Mouse (Mus musculus) embryonic facial prominence, embryonic 10.5 days (tissue): ENCODE data around the gene Tmem30b. TPM values are rescaled to one million over a fixed set of nuclear protein-coding genes. Genes with fewer than 3 reads are reported as not detected.
A peak's percentile ranks its signal among the peaks of the same experiment; 100 is the strongest.
"Not testable (repeated sequence)": the region's sequence is repeated elsewhere in the genome, so short reads cannot be mapped to it uniquely, and the experiment has no call there.

Experiments used
- DNase-seq: peaks from one replicate; pipeline ENCODE4 v3.0.0-alpha.2; 2017; ENCODE audit warnings: low spot score
- H3K27ac ChIP-seq: fragments of 300-500 bp; sonication (generic); replicated peaks from 2 replicates; pipeline ENCODE4 v1.5.1; 2016; ENCODE audit warnings: mild to moderate bottlenecking
- H3K27me3 ChIP-seq: fragments of 300-500 bp; sonication (generic); replicated peaks from 2 replicates; pipeline ENCODE4 v1.6.1; 2016; ENCODE audit warnings: low read depth, mild to moderate bottlenecking; ENCODE audit not compliant: poor library complexity, severe bottlenecking
- H3K36me3 ChIP-seq: fragments of 300-500 bp; sonication (generic); replicated peaks from 2 replicates; pipeline ENCODE4 v1.6.1; 2016; ENCODE audit warnings: mild to moderate bottlenecking, moderate library complexity
- H3K4me1 ChIP-seq: fragments of 300-500 bp; sonication (generic); 2 replicates; pipeline ENCODE4 v1.6.1; 2016
- H3K4me3 ChIP-seq: fragments of 300-500 bp; sonication (generic); 2 replicates; pipeline ENCODE4 v1.5.1; 2016; ENCODE audit warnings: mild to moderate bottlenecking, moderate library complexity
- H3K9me3 ChIP-seq: fragments of 300-500 bp; sonication (generic); 2 replicates; pipeline ENCODE4 v1.6.1; 2016; ENCODE audit warnings: mild to moderate bottlenecking
- WGBS: fragments of 180-500 bp; shearing (Covaris S2); methylation state at CpG from one replicate; pipeline ENCODE4 v1.1.7; 2016; 5-methylcytosine and 5-hydroxymethylcytosine counted together
- polyA plus RNA-seq: library from polyadenylated mRNA; unstranded; fragments of >200 nt; fragmentation: Nextera tagmentation; extraction: Ambion mirVana; gene quantifications from 2 replicates; pipeline ENCODE4 v1.2.1, GENCODE M21; 2016

Gene Tmem30b
- polyA plus RNA-seq, 1 experiment from 2014 or later, result 11.0 TPM

DNA sequence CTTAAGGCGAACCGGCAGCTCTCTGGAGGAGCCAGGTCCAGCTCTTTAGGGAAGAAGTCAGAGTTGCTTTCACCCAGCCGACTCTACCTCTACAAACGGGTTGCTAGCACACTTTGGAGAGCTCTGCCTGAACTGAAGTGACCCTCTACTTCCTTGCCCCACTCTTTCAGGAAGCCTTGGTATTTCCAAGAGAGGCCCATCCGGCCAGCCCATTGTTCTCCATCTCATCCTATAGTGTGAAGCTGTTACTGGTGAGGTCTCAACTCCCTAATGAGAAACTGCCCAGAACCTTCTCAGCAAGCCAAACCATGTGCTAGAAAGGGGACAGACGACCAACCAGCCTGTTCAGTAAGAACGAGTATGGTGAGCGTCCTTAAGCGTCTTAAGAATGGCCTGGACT lies 37.1 kb upstream of the Tmem30b start:
- WGBS, result 76% methylated on average over 9 of the region's 9 CpGs
- DNase-seq, result no peak
- peaks cover 28% of the 10 kb centered on the region for H3K4me1 ChIP-seq
- no peak overlapping the region for H3K4me3 ChIP-seq
- H3K27ac ChIP-seq, result no peak overlapping the region
- no peaks in the 10 kb centered on the region for H3K36me3 ChIP-seq
- H3K9me3 ChIP-seq, result no peaks in the 10 kb centered on the region
- H3K27me3 ChIP-seq, result peaks cover 66% of the 10 kb centered on the region

GRCm38 (mm10) chr12:73580811-73581210 lies 34.6 kb upstream of the Tmem30b start:
- peaks cover 22% of the 10 kb centered on the region for H3K4me1 ChIP-seq
- H3K27me3 ChIP-seq, result peaks cover 43% of the 10 kb centered on the region
- H3K9me3 ChIP-seq, result no peaks in the 10 kb centered on the region
- H3K36me3 ChIP-seq, result no peaks in the 10 kb centered on the region
- H3K27ac ChIP-seq, result no peak overlapping the region
- 83% methylated on average over 7 of the region's 7 CpGs for WGBS
- H3K4me3 ChIP-seq, result no peak overlapping the region
- DNase-seq, result no peak

- WGBS, result 65% methylated on average over 6 of the region's 6 CpGs
- no peak for DNase-seq
- H3K27ac ChIP-seq, result no peak overlapping the region
Observed at GRCm38 (mm10) chr12:73578141-73578540, 31.9 kb upstream of the Tmem30b start.

DNA sequence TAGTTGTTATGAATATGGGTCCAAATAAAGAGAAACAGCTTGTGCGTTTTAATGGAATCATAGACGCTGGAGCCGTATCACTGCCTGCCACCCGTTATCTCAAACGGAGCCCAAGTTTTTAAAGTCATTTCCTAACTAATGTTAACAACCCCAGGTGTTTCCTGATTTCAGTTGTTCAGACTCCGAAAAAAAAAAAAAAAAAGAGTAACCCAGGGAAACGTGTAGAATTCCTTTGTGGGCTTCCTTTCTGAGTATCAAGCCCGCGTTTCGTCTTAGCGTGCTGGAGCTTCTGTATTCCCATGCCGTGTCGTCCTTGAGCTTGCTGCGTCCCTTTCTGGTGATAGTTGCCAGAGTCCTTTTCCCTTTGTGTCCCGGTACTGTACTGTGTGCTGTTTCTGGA lies 28.4 kb upstream of the Tmem30b start:
- no peaks in the 10 kb centered on the region for H3K9me3 ChIP-seq
- no peak overlapping the region for H3K4me3 ChIP-seq
- peak overlapping the region; percentile 44; the same call in 1 of the 2 replicates for H3K27ac ChIP-seq
- H3K27me3 ChIP-seq, result no peaks in the 10 kb centered on the region
- no peaks in the 10 kb centered on the region for H3K4me1 ChIP-seq
- WGBS, result 81% methylated on average over 15 of the region's 15 CpGs
- H3K36me3 ChIP-seq, result no peaks in the 10 kb centered on the region
- no peak for DNase-seq

More at GRCm38 (mm10) chr12:73578141-73578540, 31.9 kb upstream of the Tmem30b start:
- no peaks in the 10 kb centered on the region for H3K9me3 ChIP-seq
- no peaks in the 10 kb centered on the region for H3K36me3 ChIP-seq
- no peak overlapping the region for H3K4me3 ChIP-seq
- H3K27me3 ChIP-seq, result peaks cover 17% of the 10 kb centered on the region
- H3K4me1 ChIP-seq, result no peaks in the 10 kb centered on the region

GRCm38 (mm10) chr12:73565620-73565969 lies 19.4 kb upstream of the Tmem30b start:
- Histone ChIP-seq H3K9me3 (peaks cover 4% of the 10 kb centered on the region; the same call in 1 of the 2 replicates), H3K4me3 (peak overlapping the region; percentile 48)
- no peak for DNase-seq

DNA sequence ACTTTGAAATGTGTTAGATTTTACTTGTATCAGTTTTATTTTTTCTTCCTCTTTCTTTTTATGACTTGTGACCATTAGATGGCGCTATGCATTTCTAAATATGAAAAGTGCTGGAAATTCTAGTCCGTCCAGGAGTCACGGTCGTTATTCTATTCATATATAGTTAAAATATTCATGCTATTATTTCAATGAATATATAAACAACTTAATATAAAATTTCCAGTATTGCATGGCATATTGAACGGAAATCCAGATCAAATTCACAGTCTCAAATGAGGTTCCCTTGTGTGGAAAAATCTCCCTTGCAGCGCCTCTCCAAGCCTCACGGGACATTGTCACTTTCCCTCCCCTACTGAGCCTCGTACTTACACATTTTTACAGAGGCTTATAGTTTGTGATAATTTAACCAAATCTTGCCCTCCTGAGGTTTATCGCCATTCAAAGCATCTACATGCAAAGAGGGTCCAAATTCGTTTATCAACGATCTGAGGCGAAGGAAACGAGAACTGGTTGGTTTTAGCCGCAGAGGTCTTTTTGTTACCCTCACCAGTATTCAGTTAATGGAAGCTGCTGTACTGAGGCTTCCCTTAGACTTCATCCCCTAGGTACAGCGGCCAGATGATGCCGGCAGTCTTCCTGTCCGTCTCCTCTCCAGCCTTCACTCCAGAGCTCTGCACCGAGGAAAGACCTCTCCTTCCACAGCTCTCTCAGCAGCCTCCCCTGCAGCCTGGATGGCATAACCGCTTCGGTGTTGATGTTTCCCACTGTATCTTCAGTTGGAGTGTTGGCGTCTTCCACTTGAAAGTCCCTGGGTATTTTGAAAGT lies 18.8 kb upstream of the Tmem30b start:
- peaks cover 13% of the 10 kb centered on the region for H3K27me3 ChIP-seq
- peak; percentile 23 for DNase-seq
- H3K4me3 ChIP-seq, result peak overlapping the region; percentile 48
- no peak overlapping the region; the same call in 1 of the 2 replicates for H3K27ac ChIP-seq
- 26% methylated on average over 21 of the region's 21 CpGs for WGBS
- H3K36me3 ChIP-seq, result no peaks in the 10 kb centered on the region
- peaks cover 11% of the 10 kb centered on the region for H3K4me1 ChIP-seq
- H3K9me3 ChIP-seq, result peaks cover 4% of the 10 kb centered on the region; the same call in 1 of the 2 replicates

More at GRCm38 (mm10) chr12:73565620-73565969, 19.4 kb upstream of the Tmem30b start:
- Histone ChIP-seq H3K27ac (no peak overlapping the region; the same call in 1 of the 2 replicates), H3K27me3 (peaks cover 13% of the 10 kb centered on the region), H3K4me1 (peaks cover 11% of the 10 kb centered on the region), H3K36me3 (no peaks in the 10 kb centered on the region)
- 67% methylated on average over 11 of the region's 11 CpGs for WGBS

GRCm38 (mm10) chr12:73564176-73564575 lies 18.0 kb upstream of the Tmem30b start:
- H3K27me3 ChIP-seq, result peaks cover 13% of the 10 kb centered on the region
- peak; percentile 16 for DNase-seq
- H3K4me1 ChIP-seq, result peaks cover 11% of the 10 kb centered on the region
- H3K27ac ChIP-seq, result no peak overlapping the region
- H3K9me3 ChIP-seq, result peaks cover 4% of the 10 kb centered on the region; the same call in 1 of the 2 replicates
- no peak overlapping the region for H3K4me3 ChIP-seq
- no peaks in the 10 kb centered on the region for H3K36me3 ChIP-seq
- 17% methylated on average over 10 of the region's 10 CpGs for WGBS

- H3K36me3 ChIP-seq, H3K9me3 ChIP-seq, H3K27ac ChIP-seq, H3K4me3 ChIP-seq, DNase-seq: not testable (repeated sequence)
- WGBS, result 71% methylated on average over 6 of the region's 6 CpGs
- H3K4me1 ChIP-seq, result peaks cover 11% of the 10 kb centered on the region
- H3K27me3 ChIP-seq, result peaks cover 13% of the 10 kb centered on the region
Observed at GRCm38 (mm10) chr12:73563122-73563521, 16.9 kb upstream of the Tmem30b start.

DNA sequence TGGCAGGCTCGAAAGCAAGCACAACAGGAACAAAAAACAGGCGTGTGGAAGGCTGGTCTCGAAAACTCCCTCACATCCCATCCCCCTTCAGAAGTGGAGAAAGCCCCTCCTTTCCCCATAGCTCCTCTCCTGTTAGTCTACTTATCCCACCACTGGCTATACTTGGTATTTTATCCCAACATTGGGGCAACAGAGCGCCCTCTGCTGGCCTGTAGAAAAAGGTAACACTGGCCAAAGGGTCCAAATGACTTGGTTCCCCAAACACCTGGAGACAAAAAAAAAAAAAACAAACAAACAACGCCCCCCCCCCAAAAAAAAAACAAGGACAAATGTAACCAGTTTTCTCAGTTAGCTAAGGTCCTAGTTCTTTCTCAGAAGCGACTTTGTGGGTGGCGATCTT lies 13.9 kb upstream of the Tmem30b start:
- Histone ChIP-seq H3K27me3 (no peaks in the 10 kb centered on the region), H3K4me1 (peaks cover 5% of the 10 kb centered on the region), H3K9me3 (peaks cover 4% of the 10 kb centered on the region; the same call in 1 of the 2 replicates), H3K36me3 (no peaks in the 10 kb centered on the region), H3K27ac (no peak overlapping the region), H3K4me3 (no peak overlapping the region)
- 50% methylated on average over 7 of the region's 7 CpGs for WGBS
- no peak for DNase-seq

- H3K4me3 ChIP-seq, result no peak overlapping the region
- peaks cover 4% of the 10 kb centered on the region; the same call in 1 of the 2 replicates for H3K9me3 ChIP-seq
- H3K27ac ChIP-seq, result no peak overlapping the region
- DNase-seq, result no peak
- H3K4me1 ChIP-seq, result no peaks in the 10 kb centered on the region
- no peaks in the 10 kb centered on the region for H3K27me3 ChIP-seq
- WGBS, result 89% methylated on average over 20 of the region's 20 CpGs
- no peaks in the 10 kb centered on the region for H3K36me3 ChIP-seq
Observed at GRCm38 (mm10) chr12:73558525-73559195, 12.5 kb upstream of the Tmem30b start.

DNA sequence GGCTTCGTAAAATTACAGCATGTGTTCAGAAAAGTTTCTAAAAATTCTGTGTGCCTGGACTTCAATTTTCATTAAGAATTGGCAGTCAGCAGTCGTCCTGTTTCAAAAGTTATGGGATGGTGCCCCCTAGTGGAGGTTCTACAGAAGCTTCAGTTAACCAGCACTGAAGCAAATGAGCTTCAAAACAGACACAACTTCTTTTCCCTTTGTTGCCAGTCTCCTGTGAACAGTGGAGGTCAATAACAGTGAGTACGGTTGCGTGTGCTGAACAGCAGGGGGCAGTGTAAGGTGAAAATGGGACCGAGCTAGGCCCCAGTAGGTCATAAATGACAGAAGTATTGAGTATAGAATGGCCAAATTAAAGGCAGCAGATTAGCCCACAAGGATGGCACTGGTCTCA lies 8.0 kb upstream of the Tmem30b start:
- H3K27ac ChIP-seq, result no peak overlapping the region
- peaks cover 8% of the 10 kb centered on the region for H3K4me1 ChIP-seq
- 4% methylated on average over 5 of the region's 5 CpGs for WGBS
- DNase-seq, result peak; percentile 78
- H3K27me3 ChIP-seq, result peaks cover 24% of the 10 kb centered on the region
- H3K4me3 ChIP-seq, result no peak overlapping the region
- no peaks in the 10 kb centered on the region for H3K36me3 ChIP-seq
- H3K9me3 ChIP-seq, result no peaks in the 10 kb centered on the region

DNA sequence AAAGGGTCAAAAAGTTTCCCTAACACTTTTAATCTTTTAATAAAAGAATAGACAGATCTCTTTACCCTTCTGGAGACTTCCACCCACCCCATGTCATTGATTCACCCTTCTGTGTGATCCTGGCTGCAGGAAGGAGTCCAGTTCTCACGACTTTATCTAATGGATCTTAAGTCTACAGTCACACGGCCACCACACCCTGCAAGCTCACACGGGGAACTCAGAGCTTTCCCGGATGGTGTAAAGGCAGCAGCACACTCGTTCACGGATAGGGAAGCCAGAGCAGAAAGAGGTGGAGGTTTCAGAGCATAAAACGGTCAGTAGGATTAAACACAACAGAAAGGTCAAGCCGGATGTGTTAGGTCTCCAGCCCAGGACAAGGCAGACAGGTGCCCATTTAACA lies 2.1 kb upstream of the Tmem30b start:
- Histone ChIP-seq H3K27ac (no peak overlapping the region), H3K27me3 (peaks cover 83% of the 10 kb centered on the region)

More for the DNA sequence above, 2.1 kb upstream of the Tmem30b start:
- H3K9me3 ChIP-seq, result no peaks in the 10 kb centered on the region
- WGBS, result 73% methylated on average over 8 of the region's 8 CpGs
- H3K36me3 ChIP-seq, result no peaks in the 10 kb centered on the region
- H3K4me3 ChIP-seq, result no peak overlapping the region
- peaks cover 45% of the 10 kb centered on the region for H3K4me1 ChIP-seq
- DNase-seq, result no peak
